Mouse (Mus musculus): ENCODE data around the gene Ttbk1. TPM values are rescaled to one million over a fixed set of nuclear protein-coding genes. Genes with fewer than 3 reads are reported as not detected.

The Ttbk1 gene
- 0.02 TPM in 2 replicates for polyA plus RNA-seq (2015; fragmentation: Nextera tagmentation; extraction: Ambion mirVana)

DNA sequence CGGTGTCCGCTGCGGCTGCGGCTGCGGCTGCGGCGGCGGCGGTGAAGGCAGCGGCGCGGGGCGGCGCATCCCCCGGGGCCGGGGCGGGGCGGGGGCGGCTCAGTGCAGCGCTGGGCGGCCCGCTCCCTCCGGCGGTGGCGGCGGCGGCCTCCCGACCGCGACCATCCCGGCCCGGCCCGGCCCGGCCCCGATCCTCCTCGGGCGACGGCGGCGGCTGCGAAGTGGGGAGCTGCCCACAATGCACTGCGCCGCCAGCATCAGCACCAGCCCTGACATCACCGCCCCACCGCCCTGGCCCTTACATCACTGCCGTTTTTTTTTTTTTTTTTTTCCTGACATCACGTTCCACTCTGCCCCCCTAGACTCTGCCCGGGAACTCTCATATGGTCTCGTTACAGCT is at the start of gene Ttbk1:
Gene Ttbk1 (minus strand): TSS at position 245 of the 400 bp plus-strand sequence.
- no peak for DNase-seq
- H3K27ac ChIP-seq = no peak within 1 kb of the TSS
- whole genome bisulfite sequencing (ENCODE audit: insufficient replicate concordance) = 3% methylated on average over 34 of the region's 49 CpGs
- no peaks in the 10 kb centered on the region for H3K36me3 ChIP-seq
- H3K4me3 ChIP-seq (replicated peaks) = peak within 1 kb of the TSS; percentile 28
- peak within 1 kb of the TSS; percentile 48; the same call in 1 of the 2 replicates for H3K4me2 ChIP-seq
- peaks cover 11% of the 10 kb centered on the region for H3K4me1 ChIP-seq (replicated peaks)
- peaks cover 88% of the 10 kb centered on the region for H3K27me3 ChIP-seq
- ATAC-seq (ENCODE audit: low read depth) = no peak
- no peaks in the 10 kb centered on the region for H3K9me3 ChIP-seq (replicated peaks)
- H3K9ac ChIP-seq = no peak within 1 kb of the TSS

DNA sequence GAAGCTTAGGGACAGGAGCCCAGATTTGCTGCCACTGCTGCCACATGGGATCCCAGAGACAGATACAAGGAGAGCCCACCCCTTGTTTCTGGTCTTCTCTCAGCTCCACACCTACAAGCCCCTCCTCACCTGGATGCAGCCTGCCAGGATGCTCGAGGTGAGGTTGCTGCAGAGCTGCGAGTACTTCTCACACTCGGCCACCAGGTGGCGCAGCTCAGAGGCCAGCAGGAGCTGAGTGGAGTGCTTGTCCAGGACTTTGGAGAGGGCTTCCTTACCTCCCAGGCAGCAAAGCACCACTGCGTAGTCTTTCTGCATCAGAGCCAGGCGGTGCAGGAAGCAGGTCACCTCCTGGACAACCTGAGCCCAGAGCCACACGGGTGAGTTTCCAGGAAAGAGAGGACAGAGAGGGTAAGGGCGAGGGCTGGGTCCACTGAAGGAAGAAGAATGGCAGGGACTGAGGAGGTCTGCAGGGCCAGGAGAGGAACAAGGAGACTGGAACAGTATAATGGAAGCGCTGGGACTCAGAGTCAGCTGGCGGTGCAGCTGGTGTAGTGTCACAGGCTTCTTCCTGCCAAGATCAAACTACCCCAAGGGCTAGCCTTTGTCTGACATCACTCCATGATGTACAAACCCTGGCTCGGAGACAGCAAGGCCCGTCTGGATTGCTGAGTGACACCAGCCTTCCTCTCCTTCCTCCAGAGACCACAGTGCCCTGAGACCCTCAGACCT is 38.3 kb upstream of the Ttbk1 start:
- Histone ChIP-seq H3K36me3 (no peaks in the 10 kb centered on the region), H3K4me3 (replicated peaks) (no peak overlapping the region), H3K9me3 (replicated peaks) (no peaks in the 10 kb centered on the region), H3K4me2 (no peak overlapping the region), H3K27ac (no peak overlapping the region), H3K9ac (no peak overlapping the region), H3K27me3 (peaks cover 27% of the 10 kb centered on the region), H3K4me1 (replicated peaks) (no peaks in the 10 kb centered on the region)
- peak; percentile 20; the same call in 1 of the 2 replicates for ATAC-seq (ENCODE audit: low read depth)
- WGBS (ENCODE audit: insufficient replicate concordance) = 28% methylated on average over 12 of the region's 12 CpGs
- peak; percentile 48 for DNase-seq

DNA sequence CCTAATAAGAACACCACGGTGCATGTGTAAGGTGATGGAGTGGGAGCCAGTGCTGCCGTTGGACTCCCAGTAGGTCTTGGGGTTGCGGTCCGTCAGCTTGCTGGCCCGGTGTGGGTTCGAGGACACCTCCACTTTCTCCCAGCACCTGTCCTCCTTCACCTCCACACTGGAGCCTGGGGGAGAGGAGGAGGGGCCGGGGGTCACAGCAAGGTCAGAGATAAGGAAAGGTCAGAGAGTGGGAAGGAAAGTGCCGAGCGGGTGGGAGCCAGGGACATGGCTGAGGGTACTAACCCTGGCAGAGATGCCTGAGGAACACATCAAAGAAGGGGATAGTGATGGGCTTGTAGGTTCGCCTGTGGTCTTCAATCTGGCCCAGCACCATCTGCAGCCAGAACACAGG is 37.6 kb upstream of the Ttbk1 start:
- Histone ChIP-seq H3K4me2 (no peak overlapping the region), H3K27ac (no peak overlapping the region), H3K4me1 (replicated peaks) (no peaks in the 10 kb centered on the region), H3K9me3 (replicated peaks) (no peaks in the 10 kb centered on the region), H3K9ac (no peak overlapping the region), H3K27me3 (peaks cover 34% of the 10 kb centered on the region), H3K36me3 (no peaks in the 10 kb centered on the region), H3K4me3 (replicated peaks) (no peak overlapping the region)
- WGBS (ENCODE audit: insufficient replicate concordance) = 66% methylated on average over 10 of the region's 10 CpGs
- DNase-seq (no peak), ATAC-seq (ENCODE audit: low read depth) (no peak)

DNA sequence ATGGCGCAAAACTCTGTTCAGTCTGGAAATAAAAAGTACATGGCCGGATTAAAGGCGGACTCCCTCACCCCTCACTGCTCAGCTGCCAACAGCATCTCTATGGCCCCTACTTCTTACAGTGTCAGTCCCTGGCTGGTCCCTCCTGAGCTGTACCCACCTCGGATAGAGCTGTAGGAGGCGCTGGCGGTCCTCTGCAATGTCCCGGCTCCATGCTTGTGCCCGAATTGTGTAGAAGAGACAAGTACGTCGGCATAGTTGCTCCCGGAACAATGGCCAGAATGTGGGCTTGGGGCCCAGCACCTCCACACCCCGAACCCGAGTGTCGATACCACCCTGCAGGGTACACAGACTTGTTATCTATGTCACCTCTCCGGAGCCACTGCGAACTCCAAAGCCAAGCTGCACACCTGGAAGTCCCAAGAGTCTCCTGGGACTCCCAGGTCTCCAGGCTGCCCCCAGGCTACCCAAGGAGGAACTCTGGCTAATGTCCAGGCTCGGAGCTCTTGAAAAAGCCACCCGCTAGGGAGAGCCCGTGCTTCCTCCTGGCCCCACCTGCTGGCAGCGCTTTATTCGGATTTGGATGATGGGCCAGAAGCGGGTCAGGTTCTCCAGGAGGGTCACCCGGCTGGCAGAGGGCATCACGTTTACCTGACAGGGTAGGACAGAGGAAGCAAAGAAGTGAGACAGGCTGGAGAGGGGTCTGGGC is 34.6 kb upstream of the Ttbk1 start:
- no peak overlapping the region for H3K4me2 ChIP-seq
- ATAC-seq (ENCODE audit: low read depth) = no peak
- WGBS (ENCODE audit: insufficient replicate concordance) = 42% methylated on average over 24 of the region's 24 CpGs
- no peak overlapping the region for H3K9ac ChIP-seq
- no peaks in the 10 kb centered on the region for H3K36me3 ChIP-seq
- H3K9me3 ChIP-seq (replicated peaks) = no peaks in the 10 kb centered on the region
- H3K27me3 ChIP-seq = peaks cover 42% of the 10 kb centered on the region
- H3K4me3 ChIP-seq (replicated peaks) = no peak overlapping the region
- no peak overlapping the region for H3K27ac ChIP-seq
- no peak for DNase-seq
- H3K4me1 ChIP-seq (replicated peaks) = no peaks in the 10 kb centered on the region

DNA sequence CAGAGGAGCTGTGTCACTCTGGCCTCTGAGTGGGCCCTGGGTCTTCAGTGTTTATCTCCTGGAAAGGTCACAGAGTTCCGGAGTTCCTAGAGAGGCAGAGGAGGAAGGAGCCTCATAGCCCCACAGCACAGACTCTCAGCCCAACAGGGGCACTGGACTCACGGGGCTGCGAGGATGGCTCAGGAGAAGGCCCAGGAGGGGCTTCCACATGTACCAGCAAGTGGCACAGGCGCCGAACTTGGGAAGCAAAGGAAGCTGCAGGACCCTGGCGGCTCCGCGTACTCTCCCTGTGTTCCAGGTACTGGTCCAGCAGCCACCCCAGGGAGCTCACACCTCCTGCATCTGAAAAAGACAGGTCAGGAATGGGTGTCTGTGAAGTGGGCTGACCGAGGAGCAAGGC is 33.7 kb upstream of the Ttbk1 start:
- H3K36me3 ChIP-seq = no peaks in the 10 kb centered on the region
- peaks cover 42% of the 10 kb centered on the region for H3K27me3 ChIP-seq
- H3K9ac ChIP-seq = no peak overlapping the region
- ATAC-seq (ENCODE audit: low read depth) = no peak
- no peak overlapping the region for H3K27ac ChIP-seq
- H3K4me1 ChIP-seq (replicated peaks) = no peaks in the 10 kb centered on the region
- WGBS (ENCODE audit: insufficient replicate concordance) = 66% methylated on average over 9 of the region's 9 CpGs
- H3K4me2 ChIP-seq = no peak overlapping the region
- H3K4me3 ChIP-seq (replicated peaks) = no peak overlapping the region
- DNase-seq = no peak
- no peaks in the 10 kb centered on the region for H3K9me3 ChIP-seq (replicated peaks)

DNA sequence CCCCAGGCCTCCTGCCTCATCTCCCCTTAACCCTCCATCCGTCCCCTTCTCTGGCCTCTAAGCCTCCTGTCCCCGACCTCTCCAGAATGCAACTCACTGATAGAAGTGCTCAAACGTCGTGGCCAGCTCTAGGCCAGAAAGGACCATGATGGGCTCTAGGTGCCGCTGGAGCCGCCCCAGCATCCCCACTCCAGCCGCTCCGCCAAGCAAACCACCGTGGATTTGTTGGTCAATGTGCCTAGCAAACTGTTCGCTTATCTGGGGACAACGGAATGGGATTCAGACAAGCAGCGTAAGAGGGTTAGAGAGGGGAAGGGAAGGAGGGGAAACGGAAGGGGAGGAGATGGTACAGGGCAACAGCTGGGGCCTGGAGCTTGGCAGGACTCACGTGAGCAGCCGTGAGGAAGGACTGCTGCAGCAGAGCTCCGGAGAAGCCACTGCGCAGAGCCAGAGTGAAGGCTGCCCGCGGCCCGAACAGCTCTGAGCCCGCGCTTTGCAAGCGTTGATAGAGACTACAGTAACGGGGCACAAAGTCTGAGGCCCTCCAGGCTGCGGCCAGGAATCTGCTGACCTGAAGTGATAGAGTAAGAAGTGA is 33.0 kb upstream of the Ttbk1 start:
- H3K4me2 ChIP-seq = peak overlapping the region; percentile 33
- H3K4me1 ChIP-seq (replicated peaks) = no peaks in the 10 kb centered on the region
- no peak overlapping the region for H3K27ac ChIP-seq
- no peaks in the 10 kb centered on the region for H3K36me3 ChIP-seq
- 21% methylated on average over 25 of the region's 25 CpGs for WGBS (ENCODE audit: insufficient replicate concordance)
- no peak for DNase-seq
- ATAC-seq (ENCODE audit: low read depth) = no peak
- no peaks in the 10 kb centered on the region for H3K9me3 ChIP-seq (replicated peaks)
- H3K4me3 ChIP-seq (replicated peaks) = no peak overlapping the region; the same call in 1 of the 2 replicates
- H3K9ac ChIP-seq = no peak overlapping the region
- H3K27me3 ChIP-seq = peaks cover 42% of the 10 kb centered on the region

DNA sequence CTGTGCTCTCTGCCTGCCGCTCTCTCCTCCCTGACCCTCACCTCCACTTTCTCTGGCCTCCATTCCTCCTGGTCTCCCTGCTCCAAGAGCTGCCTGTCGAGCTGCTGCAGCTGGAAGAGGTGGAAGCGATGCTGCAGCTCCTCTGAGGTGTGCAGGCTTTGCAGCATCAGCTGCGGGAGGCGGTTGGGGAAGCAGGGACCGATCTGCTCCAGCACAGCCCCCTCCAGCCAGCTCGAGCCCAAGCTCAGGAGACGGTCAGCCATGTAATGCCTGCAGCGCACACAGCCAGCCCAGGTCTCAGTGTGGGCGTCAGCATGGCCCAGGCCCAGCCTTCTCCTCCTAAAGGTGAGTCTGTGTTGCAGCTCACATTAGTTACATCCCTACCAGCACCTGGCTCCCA is 32.5 kb upstream of the Ttbk1 start:
- peak overlapping the region; percentile 33 for H3K4me2 ChIP-seq

DNA sequence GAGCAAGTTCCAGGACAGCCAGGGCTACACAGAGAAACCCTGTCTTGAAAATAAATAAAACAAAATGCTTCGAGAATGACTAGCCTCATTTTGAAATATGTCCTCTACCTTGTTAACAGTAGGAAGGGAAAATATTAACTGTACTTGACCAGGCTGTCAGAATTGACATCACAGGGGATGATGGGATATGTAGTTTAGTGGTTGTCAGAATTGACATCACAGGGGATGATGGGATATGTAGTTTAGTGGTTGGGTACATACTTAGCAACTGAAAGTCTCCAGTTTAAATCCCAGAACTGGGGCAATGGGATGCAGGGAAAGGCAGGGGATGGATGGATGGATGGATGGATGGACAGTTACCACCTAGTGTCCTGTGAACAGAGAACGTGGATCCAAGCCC is 25.9 kb upstream of the Ttbk1 start:
- no peak for ATAC-seq (ENCODE audit: low read depth)
- no peak overlapping the region for H3K9ac ChIP-seq
- no peak overlapping the region for H3K4me3 ChIP-seq (replicated peaks)
- 36% methylated on average over 2 of the region's 2 CpGs for WGBS (ENCODE audit: insufficient replicate concordance)
- H3K27ac ChIP-seq = no peak overlapping the region
- H3K36me3 ChIP-seq = no peaks in the 10 kb centered on the region; the same call in 1 of the 2 replicates
- H3K4me1 ChIP-seq (replicated peaks) = no peaks in the 10 kb centered on the region
- H3K9me3 ChIP-seq (replicated peaks) = no peaks in the 10 kb centered on the region
- DNase-seq = no peak
- no peaks in the 10 kb centered on the region for H3K27me3 ChIP-seq
- H3K4me2 ChIP-seq = no peak overlapping the region

More for the DNA sequence above, 32.5 kb upstream of the Ttbk1 start:
- Histone ChIP-seq H3K9ac (no peak overlapping the region), H3K4me3 (replicated peaks) (no peak overlapping the region), H3K9me3 (replicated peaks) (no peaks in the 10 kb centered on the region), H3K4me1 (replicated peaks) (no peaks in the 10 kb centered on the region), H3K27ac (no peak overlapping the region), H3K27me3 (peaks cover 38% of the 10 kb centered on the region), H3K36me3 (no peaks in the 10 kb centered on the region)
- no peak for DNase-seq
- WGBS (ENCODE audit: insufficient replicate concordance) = 42% methylated on average over 10 of the region's 10 CpGs
- no peak for ATAC-seq (ENCODE audit: low read depth)

DNA sequence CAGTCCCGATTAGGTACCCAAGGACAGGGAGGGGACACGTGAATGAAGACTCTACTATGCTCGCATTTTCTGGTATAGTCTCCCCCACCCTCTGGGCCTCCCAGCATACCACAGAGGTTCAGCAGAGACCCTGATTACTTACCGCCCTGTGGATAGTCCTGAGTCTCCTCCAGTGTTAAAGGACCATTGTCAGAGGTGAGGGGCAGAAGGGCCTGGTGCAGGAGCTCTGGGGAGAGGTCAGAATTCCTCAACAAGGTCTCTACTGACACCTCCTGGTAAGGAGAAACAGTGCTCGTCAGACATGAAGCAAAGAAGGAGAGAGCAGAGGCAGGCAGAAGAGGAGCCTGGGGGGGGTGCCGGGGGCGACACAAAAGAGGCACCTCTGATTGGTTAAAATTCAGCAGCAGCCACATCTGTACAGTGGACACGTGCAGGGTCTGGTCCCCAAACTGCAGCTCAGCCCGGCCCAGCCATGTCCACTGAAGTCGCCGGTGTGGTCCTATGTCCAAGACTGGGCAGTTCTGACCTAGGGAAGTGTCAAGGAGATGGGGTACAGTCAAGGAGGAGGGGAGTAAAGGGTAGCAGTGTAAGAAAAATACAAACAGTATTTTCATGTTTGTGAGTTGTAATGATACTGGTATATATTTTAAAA is 23.7 kb upstream of the Ttbk1 start:
- ATAC-seq (ENCODE audit: low read depth) = no peak
- 44% methylated on average over 11 of the region's 11 CpGs for WGBS (ENCODE audit: insufficient replicate concordance)
- H3K27me3 ChIP-seq = no peaks in the 10 kb centered on the region
- DNase-seq = no peak
- H3K4me2 ChIP-seq = no peak overlapping the region
- H3K9me3 ChIP-seq (replicated peaks) = no peaks in the 10 kb centered on the region
- no peak overlapping the region for H3K27ac ChIP-seq
- no peaks in the 10 kb centered on the region; the same call in 1 of the 2 replicates for H3K36me3 ChIP-seq
- no peaks in the 10 kb centered on the region for H3K4me1 ChIP-seq (replicated peaks)
- H3K4me3 ChIP-seq (replicated peaks) = no peak overlapping the region
- H3K9ac ChIP-seq = no peak overlapping the region

DNA sequence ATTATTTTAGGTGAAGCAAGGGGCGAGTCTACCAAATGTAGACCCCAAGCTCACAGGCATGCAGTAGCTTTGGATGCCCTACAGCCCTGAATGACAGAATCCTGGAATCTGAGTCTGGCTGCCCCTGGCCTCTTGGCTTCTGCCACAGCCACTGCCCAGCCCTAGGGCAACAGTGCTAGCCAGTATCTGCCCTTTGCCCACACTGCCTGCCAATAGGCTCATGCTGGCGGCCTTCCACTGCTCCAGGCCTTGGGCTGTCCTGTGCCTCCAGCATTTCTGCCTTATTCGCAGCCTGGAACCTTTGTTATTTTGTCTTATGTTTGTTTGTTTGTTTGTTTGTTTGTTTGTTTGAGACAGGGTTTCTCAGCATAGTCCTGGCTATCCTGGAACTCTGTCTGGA is 18.1 kb upstream of the Ttbk1 start:
- H3K4me1 ChIP-seq (replicated peaks) = no peaks in the 10 kb centered on the region
- DNase-seq (no peak), ATAC-seq (ENCODE audit: low read depth) (no peak)
- H3K4me3 ChIP-seq (replicated peaks) = no peak overlapping the region
- no peaks in the 10 kb centered on the region for H3K27me3 ChIP-seq
- peaks cover under 1% of the 10 kb centered on the region; the same call in 1 of the 2 replicates for H3K36me3 ChIP-seq
- no peak overlapping the region for H3K9ac ChIP-seq
- 61% methylated on average over 3 of the region's 3 CpGs for WGBS (ENCODE audit: insufficient replicate concordance)
- H3K4me2 ChIP-seq = no peak overlapping the region
- no peaks in the 10 kb centered on the region for H3K9me3 ChIP-seq (replicated peaks)
- no peak overlapping the region for H3K27ac ChIP-seq

Data from liver, embryonic 13.5 days (tissue).